Mouse (Mus musculus): Measurements from ENCODE around the gene Tnfrsf11a.
A peak's percentile ranks its signal among the peaks of the same experiment; 100 is the strongest.
"Not testable (repeated sequence)": the region's sequence is repeated elsewhere in the genome, so short reads cannot be mapped to it uniquely, and the experiment has no call there.

Tnfrsf11a gene

GRCm38 (mm10) chr1:105780457-105781364 is at the start of gene Tnfrsf11a:
Gene Tnfrsf11a (plus strand): TSS chr1:105780718.
- peak; percentile 64 for DNase-seq

- DNase-seq, result no peak
Observed at GRCm38 (mm10) chr1:105735318-105735717, 45.2 kb upstream of the Tnfrsf11a start.

GRCm38 (mm10) chr1:105738334-105738733 is 42.2 kb upstream of the Tnfrsf11a start:
- DNase-seq, result no peak

- no peak for DNase-seq
Observed at GRCm38 (mm10) chr1:105739493-105739892, 41.0 kb upstream of the Tnfrsf11a start.

- DNase-seq, result no peak
Observed at GRCm38 (mm10) chr1:105742481-105742880, 38.0 kb upstream of the Tnfrsf11a start.

GRCm38 (mm10) chr1:105746444-105746843 is 34.1 kb upstream of the Tnfrsf11a start:
- DNase-seq, result no peak

- no peak for DNase-seq
Observed at GRCm38 (mm10) chr1:105746858-105747596, 33.5 kb upstream of the Tnfrsf11a start.

- no peak for DNase-seq
Observed at GRCm38 (mm10) chr1:105748091-105748799, 32.3 kb upstream of the Tnfrsf11a start.

GRCm38 (mm10) chr1:105752196-105752595 is 28.3 kb upstream of the Tnfrsf11a start:
- no peak for DNase-seq

GRCm38 (mm10) chr1:105752944-105753343 is 27.6 kb upstream of the Tnfrsf11a start:
- DNase-seq, result no peak

- DNase-seq, result no peak
Observed at GRCm38 (mm10) chr1:105758798-105759197, 21.7 kb upstream of the Tnfrsf11a start.

GRCm38 (mm10) chr1:105759422-105760165 is 20.9 kb upstream of the Tnfrsf11a start:
- DNase-seq, result no peak

GRCm38 (mm10) chr1:105765586-105765985 is 14.9 kb upstream of the Tnfrsf11a start:
- no peak for DNase-seq

- not testable (repeated sequence) for DNase-seq
Observed at GRCm38 (mm10) chr1:105766099-105766498, 14.4 kb upstream of the Tnfrsf11a start.

- DNase-seq, result no peak
Observed at GRCm38 (mm10) chr1:105768397-105768796, 12.1 kb upstream of the Tnfrsf11a start.

- no peak for DNase-seq
Observed at GRCm38 (mm10) chr1:105770685-105771084, 9.8 kb upstream of the Tnfrsf11a start.

- DNase-seq, result no peak
Observed at GRCm38 (mm10) chr1:105776426-105776825, 4.1 kb upstream of the Tnfrsf11a start.

GRCm38 (mm10) chr1:105780079-105780456 is 450 bp upstream of the Tnfrsf11a start:
- no peak for DNase-seq

- DNase-seq, result peak; percentile 4
Observed at GRCm38 (mm10) chr1:105781391-105782146, 1.1 kb downstream of the Tnfrsf11a start.

- no peak for DNase-seq
Observed at GRCm38 (mm10) chr1:105784257-105785016, 3.9 kb downstream of the Tnfrsf11a start.

GRCm38 (mm10) chr1:105785146-105785545 is 4.6 kb downstream of the Tnfrsf11a start:
- DNase-seq, result no peak
